Mouse (Mus musculus) cerebellum, adult 2 months (tissue): ENCODE results near the gene D430042O09Rik. TPM values are rescaled to one million over a fixed set of nuclear protein-coding genes. Genes with fewer than 3 reads are reported as not detected.

Experiments used
- DNase-seq, 2 experiments: peaks; one replicate each; pipeline ENCODE4 v3.0.0; 2021
- H3K27ac ChIP-seq: fragments of 200-500 bp; 2 replicates; pipeline ENCODE4 v1.5.1; 2012; ENCODE audit warnings: low read length, control low read depth, inconsistent platforms; ENCODE audit not compliant: insufficient read depth
- H3K27me3 ChIP-seq: fragments of 200-500 bp; 2 replicates; pipeline ENCODE4 v1.6.1; 2012; ENCODE audit warnings: inconsistent platforms, mild to moderate bottlenecking, low read length, moderate library complexity; ENCODE audit not compliant: control insufficient read depth, insufficient read depth
- H3K4me1 ChIP-seq: fragments of 200-500 bp; 2 replicates; pipeline ENCODE4 v1.6.1; 2011; ENCODE audit warnings: low read length; ENCODE audit not compliant: control insufficient read depth, insufficient read depth
- H3K4me3 ChIP-seq: fragments of 200-500 bp; replicated peaks from 2 replicates; pipeline ENCODE3; 2011; ENCODE audit warnings: mild to moderate bottlenecking, low read depth, low read length, control low read depth; ENCODE audit not compliant: insufficient read depth
- CTCF ChIP-seq: fragments of 200-500 bp; IDR thresholded peaks from 2 replicates; pipeline ENCODE4 v1.5.1; 2011; ENCODE audit warnings: low read depth, mild to moderate bottlenecking, control low read depth, low read length, moderate library complexity, borderline replicate concordance; ENCODE audit not compliant: insufficient read depth
- POLR2A ChIP-seq: fragments of 200-500 bp; IDR thresholded peaks from 2 replicates; pipeline ENCODE4 v1.6.1; 2011; ENCODE audit warnings: low read length, control low read depth, borderline replicate concordance; ENCODE audit not compliant: insufficient read depth
- WGBS: fragments of 180-500 bp; shearing (Covaris S2); methylation state at CpG from one replicate; pipeline ENCODE4 v1.1.7; 2018; 5-methylcytosine and 5-hydroxymethylcytosine counted together
- polyA plus RNA-seq: library from polyadenylated mRNA; depleted of rRNA; stranded (reverse); fragments of >200 nt; gene quantifications from 2 replicates; pipeline ENCODE4 v1.2.3, GENCODE M21; 2012

Gene D430042O09Rik
- polyA plus RNA-seq, 1 experiment: 11.9 TPM

- H3K4me1 ChIP-seq: no peaks in the 10 kb centered on the region
- no peak overlapping the region for H3K4me3 ChIP-seq
- 92% methylated on average over 3 of the region's 3 CpGs for WGBS
- no peak for TF ChIP-seq POLR2A
- TF ChIP-seq CTCF: no peak
- no peaks in the 10 kb centered on the region for H3K27me3 ChIP-seq
- no peak overlapping the region for H3K27ac ChIP-seq
- no peak for DNase-seq
Observed at GRCm38 (mm10) chr7:125826887-125827286, 119.2 kb downstream of the D430042O09Rik start.

GRCm38 (mm10) chr7:125827420-125827819 is 119.7 kb downstream of the D430042O09Rik start:
- no peak for TF ChIP-seq POLR2A
- TF ChIP-seq CTCF: no peak
- 70% methylated on average over 9 of the region's 9 CpGs for WGBS

GRCm38 (mm10) chr7:125828561-125828960 is 120.9 kb downstream of the D430042O09Rik start:
- DNase-seq: no peak
- Histone ChIP-seq H3K4me3 (no peak overlapping the region), H3K4me1 (no peaks in the 10 kb centered on the region), H3K27me3 (no peaks in the 10 kb centered on the region), H3K27ac (no peak overlapping the region)
- WGBS: 74% methylated on average over 5 of the region's 5 CpGs
- TF ChIP-seq POLR2A (no peak), CTCF (no peak)

More at GRCm38 (mm10) chr7:125827420-125827819, 119.7 kb downstream of the D430042O09Rik start:
- Histone ChIP-seq H3K4me1 (no peaks in the 10 kb centered on the region), H3K27ac (no peak overlapping the region), H3K27me3 (no peaks in the 10 kb centered on the region), H3K4me3 (no peak overlapping the region)
- no peak for DNase-seq

GRCm38 (mm10) chr7:125829121-125829666 is 121.5 kb downstream of the D430042O09Rik start:
- Histone ChIP-seq H3K27me3 (no peaks in the 10 kb centered on the region), H3K4me3 (no peak overlapping the region), H3K4me1 (no peaks in the 10 kb centered on the region), H3K27ac (no peak overlapping the region)
- no peak for TF ChIP-seq POLR2A
- TF ChIP-seq CTCF: no peak
- DNase-seq: no peak
- 81% methylated on average over 3 of the region's 3 CpGs for WGBS

- DNase-seq: no peak
- Histone ChIP-seq H3K4me3 (no peak overlapping the region), H3K4me1 (no peaks in the 10 kb centered on the region), H3K27ac (no peak overlapping the region), H3K27me3 (no peaks in the 10 kb centered on the region)
- TF ChIP-seq CTCF: no peak
- no peak for TF ChIP-seq POLR2A
- 82% methylated on average over 1 of the region's 1 CpGs for WGBS
Observed at GRCm38 (mm10) chr7:125832767-125833166, 125.1 kb downstream of the D430042O09Rik start.

- no peak for TF ChIP-seq CTCF
- no peak for TF ChIP-seq POLR2A
- no peaks in the 10 kb centered on the region for H3K4me1 ChIP-seq
- no peaks in the 10 kb centered on the region for H3K27me3 ChIP-seq
- H3K4me3 ChIP-seq: no peak overlapping the region
- no peak overlapping the region for H3K27ac ChIP-seq
- DNase-seq: no peak
- 91% methylated on average over 2 of the region's 2 CpGs for WGBS
Observed at GRCm38 (mm10) chr7:125833471-125833870, 125.8 kb downstream of the D430042O09Rik start.

GRCm38 (mm10) chr7:125838078-125838742 is 130.5 kb downstream of the D430042O09Rik start:
- WGBS: 86% methylated on average over 5 of the region's 5 CpGs
- H3K4me3 ChIP-seq: no peak overlapping the region
- DNase-seq: no peak
- H3K4me1 ChIP-seq: no peaks in the 10 kb centered on the region
- H3K27me3 ChIP-seq: no peaks in the 10 kb centered on the region
- H3K27ac ChIP-seq: no peak overlapping the region
- TF ChIP-seq CTCF (no peak), POLR2A (no peak)

- TF ChIP-seq POLR2A (no peak), CTCF (no peak)
- H3K27me3 ChIP-seq: no peaks in the 10 kb centered on the region
- H3K4me1 ChIP-seq: peaks cover 5% of the 10 kb centered on the region
- no peak overlapping the region for H3K27ac ChIP-seq
- peak in 1 of 2 experiments; percentile 48 for DNase-seq
- H3K4me3 ChIP-seq: no peak overlapping the region
- 39% methylated on average over 1 of the region's 1 CpGs for WGBS
Observed at GRCm38 (mm10) chr7:125845611-125846010, 137.9 kb downstream of the D430042O09Rik start.
